Mouse (Mus musculus) hindbrain, embryonic 11.5 days (tissue): ENCODE results near the gene Pcolce. TPM values are rescaled to one million over a fixed set of nuclear protein-coding genes. Genes with fewer than 3 reads are reported as not detected.

Experiments
- ATAC-seq: fragments of 200-750 bp; cut with Nextera tagmentation; 2 replicates; pipeline ENCODE4 v1.8.0; 2017; ENCODE audit warnings: mild to moderate bottlenecking, moderate TSS enrichment, moderate library complexity; ENCODE audit not compliant: low FRiP score
- DNase-seq: peaks from one replicate; pipeline ENCODE4 v3.0.0-alpha.2; 2015; ENCODE audit warnings: low spot score
- H3K27ac ChIP-seq: fragments of 300-500 bp; sonication (generic); 2 replicates; pipeline ENCODE4 v1.5.1; 2014; ENCODE audit warnings: mild to moderate bottlenecking, low read depth, low read length
- H3K27me3 ChIP-seq: fragments of 300-500 bp; sonication (generic); 2 replicates; pipeline ENCODE4 v1.6.1; 2014; ENCODE audit warnings: mild to moderate bottlenecking, low read length, moderate library complexity, mixed read lengths; ENCODE audit not compliant: control insufficient read depth, insufficient read depth
- H3K36me3 ChIP-seq: fragments of 300-500 bp; sonication (generic); 2 replicates; pipeline ENCODE4 v1.6.1; 2014; ENCODE audit warnings: mild to moderate bottlenecking, low read length, moderate library complexity, mixed read lengths; ENCODE audit not compliant: control insufficient read depth, insufficient read depth
- H3K4me1 ChIP-seq: fragments of 300-500 bp; sonication (generic); replicated peaks from 2 replicates; pipeline ENCODE4 v1.6.1; 2014; ENCODE audit warnings: low read length, mixed read lengths; ENCODE audit not compliant: control insufficient read depth, insufficient read depth
- H3K4me2 ChIP-seq: fragments of 300-500 bp; sonication (generic); replicated peaks from 2 replicates; pipeline ENCODE4 v1.6.1; 2014; ENCODE audit warnings: mild to moderate bottlenecking, low read depth, low read length
- H3K4me3 ChIP-seq: fragments of 300-500 bp; sonication (generic); 2 replicates; pipeline ENCODE4 v1.5.1; 2014; ENCODE audit warnings: low read depth, low read length
- H3K9ac ChIP-seq: fragments of 300-500 bp; sonication (generic); 2 replicates; pipeline ENCODE4 v1.6.1; 2014; ENCODE audit warnings: low read depth, low read length
- H3K9me3 ChIP-seq: fragments of 300-500 bp; sonication (generic); 2 replicates; pipeline ENCODE4 v1.6.1; 2016; ENCODE audit warnings: low read length; ENCODE audit not compliant: control insufficient read depth
- WGBS: fragments of 180-500 bp; shearing (Covaris S2); extraction: QIAGEN DNeasy Blood & Tissue Kit; methylation state at CpG from one replicate; pipeline ENCODE4 v1.1.7; 2014; 5-methylcytosine and 5-hydroxymethylcytosine counted together
- polyA plus RNA-seq: library from polyadenylated mRNA; unstranded; fragments of >200 nt; fragmentation: Nextera tagmentation; extraction: Ambion mirVana; gene quantifications from 2 replicates; pipeline ENCODE4 v1.2.1, GENCODE M21; 2014

Gene Pcolce
- polyA plus RNA-seq, 1 experiment from 2014 or later = 87.3 TPM

GRCm38 (mm10) chr5:137633397-137634084 is 20.0 kb upstream of the Pcolce start:
- Histone ChIP-seq H3K27ac (no peak overlapping the region), H3K4me3 (no peak overlapping the region), H3K4me2 (no peak overlapping the region), H3K4me1 (peaks cover 14% of the 10 kb centered on the region), H3K9me3 (no peaks in the 10 kb centered on the region), H3K36me3 (peaks cover 5% of the 10 kb centered on the region), H3K9ac (no peak overlapping the region), H3K27me3 (no peaks in the 10 kb centered on the region)
- DNase-seq = no peak
- no peak for ATAC-seq
- WGBS = 83% methylated on average over 12 of the region's 12 CpGs

- ATAC-seq = no peak
- Histone ChIP-seq H3K4me2 (peak overlapping the region; percentile 80; the same call in 1 of the 2 replicates), H3K36me3 (peaks cover 2% of the 10 kb centered on the region), H3K4me3 (no peak overlapping the region), H3K27ac (peak overlapping the region; percentile 60; the same call in 1 of the 2 replicates), H3K4me1 (peaks cover 16% of the 10 kb centered on the region), H3K27me3 (no peaks in the 10 kb centered on the region), H3K9me3 (no peaks in the 10 kb centered on the region), H3K9ac (no peak overlapping the region; the same call in 1 of the 2 replicates)
- WGBS = 67% methylated on average over 4 of the region's 4 CpGs
- no peak for DNase-seq
Observed at GRCm38 (mm10) chr5:137631591-137631990, 18.0 kb upstream of the Pcolce start.

GRCm38 (mm10) chr5:137631171-137631570 is 17.6 kb upstream of the Pcolce start:
- H3K27ac ChIP-seq = peak overlapping the region; percentile 60
- H3K4me1 ChIP-seq = peaks cover 16% of the 10 kb centered on the region
- no peak for DNase-seq
- H3K9ac ChIP-seq = peak overlapping the region; percentile 31; the same call in 1 of the 2 replicates
- H3K4me2 ChIP-seq = peak overlapping the region; percentile 80
- no peaks in the 10 kb centered on the region for H3K27me3 ChIP-seq
- no peak for ATAC-seq
- H3K9me3 ChIP-seq = no peaks in the 10 kb centered on the region
- H3K4me3 ChIP-seq = peak overlapping the region; percentile 13; the same call in 1 of the 2 replicates
- H3K36me3 ChIP-seq = peaks cover 2% of the 10 kb centered on the region; the same call in 1 of the 2 replicates
- 60% methylated on average over 9 of the region's 9 CpGs for WGBS

GRCm38 (mm10) chr5:137630602-137631001 is 17.0 kb upstream of the Pcolce start:
- peak overlapping the region; percentile 80 for H3K4me2 ChIP-seq
- no peaks in the 10 kb centered on the region for H3K27me3 ChIP-seq
- DNase-seq = no peak
- no peak for ATAC-seq
- WGBS = 37% methylated on average over 3 of the region's 3 CpGs
- peak overlapping the region; percentile 38; the same call in 1 of the 2 replicates for H3K9ac ChIP-seq
- H3K4me1 ChIP-seq = peaks cover 16% of the 10 kb centered on the region
- H3K27ac ChIP-seq = peak overlapping the region; percentile 60
- no peaks in the 10 kb centered on the region for H3K9me3 ChIP-seq
- H3K4me3 ChIP-seq = peak overlapping the region; percentile 85; the same call in 1 of the 2 replicates
- H3K36me3 ChIP-seq = peaks cover 2% of the 10 kb centered on the region; the same call in 1 of the 2 replicates

- Histone ChIP-seq H3K4me1 (peaks cover 16% of the 10 kb centered on the region), H3K27me3 (no peaks in the 10 kb centered on the region), H3K4me2 (peak overlapping the region; percentile 80), H3K4me3 (peak overlapping the region; percentile 85), H3K9ac (peak overlapping the region; percentile 80; the same call in 1 of the 2 replicates), H3K9me3 (no peaks in the 10 kb centered on the region), H3K36me3 (no peaks in the 10 kb centered on the region), H3K27ac (peak overlapping the region; percentile 60; the same call in 1 of the 2 replicates)
- WGBS = 25% methylated on average over 6 of the region's 6 CpGs
- DNase-seq (no peak), ATAC-seq (no peak)
Observed at GRCm38 (mm10) chr5:137629906-137630545, 16.4 kb upstream of the Pcolce start.

GRCm38 (mm10) chr5:137629306-137629721 is 15.7 kb upstream of the Pcolce start:
- peak overlapping the region; percentile 85 for H3K4me3 ChIP-seq
- 0% methylated on average over 22 of the region's 23 CpGs for WGBS
- H3K9me3 ChIP-seq = no peaks in the 10 kb centered on the region
- no peaks in the 10 kb centered on the region for H3K36me3 ChIP-seq
- peak; percentile 76 for DNase-seq
- peak overlapping the region; percentile 93 for H3K27ac ChIP-seq
- H3K4me1 ChIP-seq = peaks cover 16% of the 10 kb centered on the region
- H3K27me3 ChIP-seq = no peaks in the 10 kb centered on the region
- ATAC-seq = peak; percentile 61
- H3K9ac ChIP-seq = peak overlapping the region; percentile 80
- peak overlapping the region; percentile 80 for H3K4me2 ChIP-seq

- WGBS = under 1% methylated on average over 44 of the region's 46 CpGs
- peak; percentile 98 for ATAC-seq
- Histone ChIP-seq H3K36me3 (no peaks in the 10 kb centered on the region), H3K9me3 (no peaks in the 10 kb centered on the region), H3K27me3 (no peaks in the 10 kb centered on the region), H3K9ac (peak within 1 kb of the TSS; percentile 80), H3K27ac (peak within 1 kb of the TSS; percentile 93), H3K4me2 (peak within 1 kb of the TSS; percentile 80), H3K4me3 (peak within 1 kb of the TSS; percentile 85), H3K4me1 (peaks cover 16% of the 10 kb centered on the region)
- peak; percentile 99 for DNase-seq
Observed at GRCm38 (mm10) chr5:137628498-137629305, 15.1 kb upstream of the Pcolce start, which contains the start of the genes Fbxo24, Lrch4 and Gm20605. Fbxo24 (minus strand) TSS chr5:137629002. Lrch4 (plus strand) TSS chr5:137629121. Gm20605 (plus strand) TSS chr5:137629175.

GRCm38 (mm10) chr5:137627991-137628390 is 14.4 kb upstream of the Pcolce start:
- Histone ChIP-seq H3K4me2 (peak overlapping the region; percentile 67), H3K27ac (peak overlapping the region; percentile 82), H3K27me3 (no peaks in the 10 kb centered on the region), H3K9me3 (no peaks in the 10 kb centered on the region), H3K4me3 (peak overlapping the region; percentile 52), H3K9ac (peak overlapping the region; percentile 74), H3K4me1 (peaks cover 16% of the 10 kb centered on the region), H3K36me3 (no peaks in the 10 kb centered on the region)
- 5% methylated on average over 9 of the region's 9 CpGs for WGBS
- no peak for ATAC-seq
- no peak for DNase-seq
